Mouse (Mus musculus) bone marrow macrophage, adult 2 months (primary cell): ENCODE measurements around the gene Pou5f1.

ENCODE experiments used
- CTCF ChIP-seq: IDR thresholded peaks from 2 replicates; pipeline ENCODE4 v1.5.1; 2012; ENCODE audit warnings: low read depth, mild to moderate bottlenecking, low read length, moderate library complexity
- POLR2A ChIP-seq: IDR thresholded peaks from 2 replicates; pipeline ENCODE4 v1.6.1; 2012; ENCODE audit warnings: mild to moderate bottlenecking, low read depth, low read length, borderline replicate concordance

GRCm38 (mm10) chr17:35506881-35507280 is 1.1 kb downstream of the Pou5f1 start:
- TF ChIP-seq CTCF (no peak), POLR2A (no peak)
